Mouse (Mus musculus) heart, postnatal 36 days (tissue): Measurements from ENCODE around the gene Idua. TPM values are rescaled to one million over a fixed set of nuclear protein-coding genes. Genes with fewer than 3 reads are reported as not detected.

ENCODE experiments used
- DNase-seq, 2 experiments: peaks; one replicate each; pipeline ENCODE4 v3.0.0; 2021 to 2022
- intact Hi-C: fragments of 180-260 bp; cut with DNase I; formaldehyde crosslinking; loops from one replicate; pipeline ENCODE4 v1.15.1; 2025
- total RNA-seq, 2 experiments: library from RNA; stranded (reverse); gene quantifications; 2 replicates each; pipeline ENCODE4 v1.2.3; 2021

The Idua gene
- total RNA-seq, 2 experiments from 2014 or later: 21.6 to 21.8 TPM

DNA sequence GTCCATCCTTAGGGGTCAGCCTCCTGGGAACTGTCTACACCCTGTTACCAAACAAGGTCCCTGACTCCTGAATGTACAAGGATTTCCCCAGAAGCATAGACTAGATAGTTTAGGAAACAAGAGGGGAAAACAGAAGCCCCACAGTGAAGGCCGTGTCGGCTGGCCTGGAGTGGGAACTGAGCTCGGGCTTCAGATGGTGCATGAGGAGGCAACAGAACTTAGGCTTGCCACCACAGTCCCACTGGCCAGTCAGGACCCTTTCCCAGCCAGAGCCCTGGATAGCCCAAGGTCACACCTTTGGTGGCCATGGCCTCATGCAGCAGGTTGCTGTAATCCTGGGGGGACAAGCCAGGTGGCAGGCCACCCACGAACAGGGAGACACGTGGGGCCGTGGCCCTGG is 6.8 kb upstream of the Idua start:
- intact Hi-C loops: loop anchor here (2.0 kb wide), 1 partner anchor 227 kb away; no protein-coding TSS in a partner anchor
- no peak for DNase-seq

DNA sequence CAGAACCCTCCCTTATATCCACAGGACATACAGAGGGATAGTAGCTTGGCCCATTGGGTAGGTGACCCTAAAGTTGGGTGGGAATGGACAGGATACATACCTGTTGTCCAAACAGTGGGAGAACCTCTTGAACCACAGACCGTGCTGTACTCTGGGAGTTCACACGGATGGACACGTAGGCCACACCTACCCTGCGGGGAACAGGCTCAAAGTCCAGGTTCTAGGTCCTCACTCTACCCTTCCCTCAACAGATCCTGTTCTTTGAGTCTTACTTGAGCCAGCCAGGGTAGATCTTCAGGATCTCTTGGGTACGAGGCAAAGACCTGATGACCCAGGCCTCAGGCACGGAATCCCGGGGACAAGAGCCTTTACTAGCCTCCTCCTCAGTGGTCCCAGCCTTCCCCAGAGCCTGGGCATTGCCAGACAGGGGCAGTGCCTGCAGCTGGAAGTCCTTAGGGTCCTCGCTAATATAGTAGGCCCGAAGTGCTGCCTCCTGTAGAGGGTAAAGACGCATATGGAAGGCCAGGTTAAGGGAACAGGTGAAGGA is 5.6 kb upstream of the Idua start:
- intact Hi-C loops: no loop called here
- no peak for DNase-seq

DNA sequence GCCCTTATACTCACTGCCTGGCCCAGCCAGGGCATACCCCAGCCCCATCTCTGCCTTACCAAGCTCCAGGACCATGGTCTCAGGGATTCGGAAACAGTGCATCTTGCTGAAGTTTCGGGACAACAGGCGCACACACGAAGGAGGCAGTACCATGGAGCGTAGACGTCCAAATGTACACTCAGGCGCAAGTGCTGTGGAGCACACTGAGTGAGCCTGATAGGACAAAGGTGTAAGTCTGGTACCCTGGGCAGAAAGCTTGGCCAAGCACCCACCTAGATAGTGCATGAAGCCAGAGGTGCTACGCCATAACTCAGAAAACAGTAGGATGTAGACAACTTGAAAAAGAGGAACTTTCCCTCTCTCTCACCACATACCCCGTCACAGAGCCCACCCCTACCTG is 4.8 kb upstream of the Idua start:
- DNase-seq: no peak
- intact Hi-C loops: no loop called here

DNA sequence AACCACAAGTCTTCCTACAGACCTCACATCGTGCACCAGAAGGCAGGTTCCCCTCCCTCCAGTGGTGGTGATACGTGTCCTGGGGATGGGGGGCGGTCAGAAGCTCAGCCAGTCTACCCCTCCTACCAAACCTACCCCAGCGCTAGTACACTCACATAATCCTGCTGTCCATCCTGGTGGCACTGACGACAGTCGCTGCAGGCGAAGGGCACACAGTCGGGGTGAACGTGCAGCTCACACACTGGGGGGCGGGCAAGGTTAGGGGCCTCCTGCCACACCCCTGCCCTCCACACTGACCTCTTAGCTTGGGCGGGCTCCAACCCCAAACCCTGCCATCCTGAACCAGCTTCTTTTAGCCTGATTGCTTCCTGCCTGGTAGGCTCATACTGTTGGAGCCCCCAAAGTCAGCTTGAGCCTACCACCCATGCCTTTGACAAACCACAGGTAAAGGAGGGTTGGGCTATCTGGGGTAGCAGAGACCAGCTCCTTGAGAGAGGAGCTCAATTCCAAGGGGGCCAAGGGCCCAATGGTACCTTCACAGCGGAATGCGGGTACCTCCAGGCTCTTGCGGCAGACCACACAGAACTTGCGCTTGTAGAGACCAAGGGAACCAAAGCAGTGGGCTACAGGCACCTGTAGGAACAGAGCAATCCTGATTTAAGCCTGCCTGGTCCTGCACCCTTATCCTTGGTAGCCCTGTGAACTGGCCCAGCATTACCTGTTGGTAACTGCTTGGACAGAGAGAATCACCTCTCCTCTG is 4.1 kb upstream of the Idua start:
- DNase-seq: no peak
- intact Hi-C loops: no loop called here

DNA sequence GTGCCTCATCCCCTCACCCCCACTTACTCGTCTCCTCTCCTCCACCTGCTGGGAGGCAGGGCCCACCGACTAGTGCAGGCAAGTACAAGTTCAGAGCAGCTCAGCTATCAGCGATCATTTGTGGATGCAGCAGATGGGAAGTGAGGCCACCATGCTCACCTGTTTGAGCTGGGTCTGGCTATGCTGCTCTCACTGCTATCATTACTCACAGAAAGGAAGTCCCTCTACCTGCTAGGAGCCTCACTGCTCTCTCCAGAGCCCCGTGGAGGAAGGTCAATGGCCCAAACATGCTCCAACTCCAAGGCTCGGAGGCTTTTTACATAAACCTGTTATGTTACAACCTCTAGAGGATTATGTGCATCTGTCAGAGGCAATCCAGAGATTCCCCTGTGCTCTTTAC is 2.7 kb upstream of the Idua start:
- intact Hi-C loops: no loop called here
- no peak for DNase-seq

DNA sequence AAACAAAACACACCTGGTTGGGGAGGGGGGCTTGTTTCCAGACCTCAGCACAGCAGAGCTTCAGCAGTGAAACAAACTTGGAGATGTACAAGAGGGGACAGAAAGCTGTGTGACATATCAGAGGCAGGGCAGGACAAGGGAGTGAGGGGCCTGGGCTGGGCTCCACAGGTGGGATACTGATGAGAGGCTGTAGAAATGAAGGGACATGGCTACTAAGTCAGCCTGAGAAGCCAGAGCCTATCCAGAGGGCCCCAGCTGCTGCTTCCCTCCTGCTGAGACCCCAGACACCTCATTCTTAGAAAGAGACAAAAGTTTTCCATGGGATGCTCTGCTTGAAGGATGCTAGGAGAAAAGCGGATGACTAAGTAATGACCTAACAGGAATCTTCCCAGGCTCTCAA is 1.5 kb upstream of the Idua start:
- DNase-seq: no peak
- intact Hi-C loops: no loop called here

DNA sequence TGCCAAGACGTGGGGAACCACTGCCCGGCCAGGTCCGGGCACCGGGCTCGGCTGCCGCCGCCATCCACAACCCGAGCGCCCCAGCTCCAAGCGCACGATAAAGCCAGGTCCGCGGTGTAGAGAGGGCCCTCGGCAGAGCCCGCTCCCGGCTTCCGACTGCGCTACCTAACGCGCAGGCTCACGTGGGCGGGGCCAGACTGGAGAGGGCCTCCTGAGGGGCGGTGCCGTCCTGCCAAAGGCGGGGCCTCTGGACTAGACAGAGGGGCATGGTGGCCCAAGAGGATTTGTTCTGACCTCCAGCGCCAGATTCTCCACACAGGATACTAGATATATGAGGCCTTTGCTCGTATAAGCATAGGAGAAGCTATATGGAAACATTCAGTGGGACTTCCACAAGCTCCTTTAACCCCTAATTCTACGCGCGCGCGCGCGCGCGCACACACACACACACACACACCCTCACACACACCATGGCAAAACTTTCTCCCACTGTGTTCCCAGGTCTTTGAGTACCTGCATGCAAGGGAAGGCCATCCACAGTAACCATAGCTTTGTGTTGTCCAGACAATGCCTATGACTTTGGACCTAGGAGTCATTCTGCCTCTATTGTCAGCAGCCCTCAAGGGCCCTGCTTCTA is 619 bp downstream of the Idua start:
- intact Hi-C loops: loop anchor here (10.0 kb wide), 2 partner anchors 526 to 596 kb away; partner anchors contain the start of genes Ccdc18, Mtf2 and Tmed5
- peak; percentile 92 to 94 for DNase-seq

DNA sequence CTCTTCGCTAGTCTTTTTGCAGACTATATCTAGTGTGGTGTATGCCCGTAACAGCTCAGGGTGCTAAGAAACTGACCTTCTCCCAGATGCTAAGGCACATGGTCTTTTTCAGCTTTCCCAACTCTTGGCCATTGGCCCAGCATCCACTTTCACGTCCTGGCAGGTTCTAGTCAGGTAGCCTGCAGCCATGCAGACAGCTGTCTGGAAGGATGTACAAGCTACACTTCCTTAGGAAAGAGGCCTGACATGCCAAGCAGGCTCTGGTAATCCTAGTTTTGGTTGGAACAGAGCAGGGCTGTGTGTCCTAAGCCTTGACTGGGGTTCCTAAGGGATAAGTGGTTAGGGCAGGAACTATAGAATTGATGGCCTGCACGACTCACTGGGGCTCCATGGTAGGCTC is 2.6 kb downstream of the Idua start:
- DNase-seq: no peak
- intact Hi-C loops: loop anchor here (10.0 kb wide), 2 partner anchors 528 to 598 kb away; partner anchors contain the start of genes Ccdc18, Mtf2 and Tmed5

DNA sequence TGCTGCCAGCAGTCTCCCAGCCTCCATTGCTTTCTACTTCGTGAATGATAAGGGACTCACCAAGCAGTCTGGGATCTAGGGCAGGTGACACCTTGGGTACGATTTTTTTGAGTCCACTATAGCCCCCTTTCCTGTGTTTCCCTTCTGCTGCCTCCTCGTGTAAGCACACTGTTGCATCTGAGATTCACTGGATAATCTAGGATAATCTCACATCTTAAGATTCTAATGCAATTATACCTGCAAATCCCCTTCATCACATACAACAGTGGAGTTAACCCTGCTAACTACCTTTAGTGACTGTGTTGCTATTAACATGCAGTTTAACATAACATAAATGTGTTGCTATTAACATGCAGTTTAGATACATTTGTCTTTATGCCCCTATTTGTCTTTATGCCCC is 4.9 kb downstream of the Idua start:
- intact Hi-C loops: loop anchor here (5.0 to 10.0 kb wide), 3 partner anchors 398 to 600 kb away; partner anchors contain the start of genes Ccdc18, Dr1, Mtf2 and Tmed5
- no peak for DNase-seq

DNA sequence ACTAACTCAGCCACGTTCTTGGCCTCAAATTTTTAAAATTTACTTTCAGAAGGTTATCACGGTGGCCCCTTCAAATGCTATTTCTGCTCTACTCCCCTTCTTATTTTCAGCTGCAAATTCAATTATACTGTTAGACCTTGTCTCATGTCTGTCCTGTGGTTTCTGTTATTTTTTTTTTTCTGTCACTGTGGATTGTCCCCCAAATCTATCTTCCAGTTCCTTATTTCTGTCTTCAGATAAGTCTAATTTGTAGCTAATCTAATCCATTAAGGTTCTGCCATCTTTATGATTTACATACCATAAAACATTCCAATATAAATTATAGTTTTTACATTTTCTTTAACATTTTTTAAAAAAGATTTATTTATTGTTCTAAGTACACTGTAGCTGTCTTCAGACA is 7.2 kb downstream of the Idua start:
- intact Hi-C loops: loop anchor here (5.0 to 10.0 kb wide), 3 partner anchors 400 to 603 kb away; partner anchors contain the start of genes Ccdc18, Dr1, Mtf2 and Tmed5
- DNase-seq: no peak

DNA sequence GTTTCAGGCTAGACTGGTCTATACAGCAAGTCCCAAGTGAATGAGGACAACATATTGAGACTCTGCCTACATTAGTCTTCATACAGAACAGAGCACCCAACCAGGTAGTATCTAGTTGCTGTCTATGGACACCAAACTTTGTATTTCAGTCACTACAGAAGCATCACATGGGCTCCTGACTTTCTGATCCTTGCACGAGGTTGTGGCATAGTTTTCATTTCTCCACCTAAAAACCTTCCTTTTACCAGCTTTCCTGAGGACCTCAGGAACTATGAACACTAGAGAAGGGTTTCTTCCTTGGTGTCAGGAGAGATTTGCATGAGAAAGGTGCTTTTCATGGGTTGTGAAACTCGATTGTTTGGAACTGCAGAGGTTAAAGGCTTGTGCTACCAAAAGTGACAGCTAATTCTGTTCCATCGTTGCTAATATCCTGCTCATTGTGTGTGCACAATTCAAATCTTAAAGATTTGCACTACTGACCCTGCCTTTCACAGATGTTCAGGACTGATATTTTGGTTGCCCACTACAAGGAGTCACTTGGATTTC is 8.3 kb downstream of the Idua start:
- no peak for DNase-seq
- intact Hi-C loops: loop anchor here (2.0 to 10.0 kb wide), 4 partner anchors 40 to 604 kb away; partner anchors contain the start of genes Ccdc18, Dr1, Gak and Mtf2

DNA sequence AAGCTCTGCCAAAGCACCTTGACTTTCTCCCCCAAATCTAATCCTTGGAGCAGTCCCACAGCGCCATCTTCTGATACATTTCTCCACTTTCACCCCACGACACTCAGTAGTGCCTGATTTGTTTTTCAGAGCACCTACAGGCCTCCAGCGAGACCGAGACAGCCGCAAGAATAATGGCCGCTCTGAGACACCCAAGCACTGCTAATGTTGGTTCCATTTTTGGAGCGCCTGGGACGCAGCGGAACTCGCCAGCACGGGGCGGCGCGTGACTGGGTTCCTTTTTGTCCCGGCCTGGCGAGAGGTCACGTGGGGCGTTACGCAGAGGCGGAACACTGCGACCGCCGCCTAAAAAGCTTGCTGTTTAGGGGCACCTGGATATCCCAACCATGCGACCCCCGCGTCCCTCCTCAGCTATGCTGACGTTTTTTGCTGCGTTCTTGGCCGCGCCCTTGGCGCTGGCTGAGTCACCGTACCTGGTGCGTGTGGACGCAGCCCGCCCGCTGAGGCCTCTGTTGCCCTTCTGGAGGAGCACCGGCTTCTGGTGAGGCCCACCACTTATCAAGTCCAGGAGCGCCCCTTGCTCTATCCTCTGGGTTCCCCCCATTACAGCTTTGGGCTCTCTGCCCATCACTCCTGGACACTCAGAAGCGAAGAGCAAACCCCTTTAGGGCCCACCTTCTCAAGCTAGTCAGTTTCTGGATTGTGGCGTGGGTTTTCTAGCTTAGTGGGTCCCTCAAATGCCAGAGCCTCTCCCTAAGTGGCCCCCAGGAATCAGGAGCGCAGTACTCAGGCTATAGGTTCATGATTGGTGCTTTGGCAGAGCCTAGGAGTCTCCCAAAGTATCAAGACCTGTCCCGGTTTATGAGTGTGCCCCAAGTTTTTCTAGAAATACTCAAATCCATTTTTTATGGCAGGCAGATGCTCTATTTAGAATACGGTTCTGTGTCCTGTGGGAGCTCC is 9.1 kb downstream of the Idua start, which contains the start of gene Dgkq:
Gene Dgkq, minus strand, starts transcription at position 696 of the 960 bp plus-strand sequence.
- peak; percentile 91 to 93 for DNase-seq
- intact Hi-C loops: loop anchor here (2.0 to 10.0 kb wide), 4 partner anchors 40 to 604 kb away; partner anchors contain the start of genes Ccdc18, Dr1, Gak and Mtf2

DNA sequence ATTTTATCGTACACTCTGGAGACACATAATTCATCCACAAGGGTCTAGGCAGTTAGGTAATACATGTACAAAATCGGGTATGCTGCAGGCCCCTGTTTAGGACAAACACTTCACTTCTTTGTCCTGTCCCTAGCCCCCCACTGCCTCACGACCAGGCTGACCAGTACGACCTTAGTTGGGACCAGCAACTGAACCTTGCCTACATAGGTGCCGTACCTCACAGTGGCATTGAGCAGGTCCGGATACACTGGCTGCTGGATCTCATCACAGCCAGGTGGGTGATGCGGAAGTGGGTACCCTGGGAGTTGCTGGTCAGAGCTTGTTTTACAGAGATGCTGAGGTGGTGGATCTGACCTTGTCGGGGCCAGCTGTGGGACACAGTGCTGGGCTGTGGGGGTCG is 9.9 kb downstream of the Idua start:
- DNase-seq: no peak
- intact Hi-C loops: loop anchor here (2.0 to 10.0 kb wide), 5 partner anchors 41 to 605 kb away; partner anchors contain the start of genes Ccdc18, Dr1, Gak and Mtf2

DNA sequence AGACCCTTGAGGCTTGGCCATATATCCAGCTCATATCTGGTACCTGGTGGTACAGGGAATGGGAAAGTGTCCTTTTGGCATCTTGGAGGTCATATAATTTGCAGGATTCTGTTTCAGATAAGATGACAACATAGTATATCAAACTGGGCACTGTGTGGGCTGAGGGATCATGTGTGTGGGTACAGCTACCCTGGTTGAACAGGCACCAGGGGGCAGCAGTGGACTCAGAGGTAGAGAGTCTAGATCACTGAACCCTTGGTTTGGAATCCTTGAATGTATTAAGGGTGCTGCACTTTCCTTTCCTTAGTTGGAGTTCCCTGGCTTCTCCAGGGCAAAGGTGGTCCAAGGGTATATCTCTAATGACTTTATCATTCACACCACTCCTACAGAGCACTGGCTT is 10.7 kb downstream of the Idua start:
- peak in 1 of 2 experiments; percentile 46 for DNase-seq

DNA sequence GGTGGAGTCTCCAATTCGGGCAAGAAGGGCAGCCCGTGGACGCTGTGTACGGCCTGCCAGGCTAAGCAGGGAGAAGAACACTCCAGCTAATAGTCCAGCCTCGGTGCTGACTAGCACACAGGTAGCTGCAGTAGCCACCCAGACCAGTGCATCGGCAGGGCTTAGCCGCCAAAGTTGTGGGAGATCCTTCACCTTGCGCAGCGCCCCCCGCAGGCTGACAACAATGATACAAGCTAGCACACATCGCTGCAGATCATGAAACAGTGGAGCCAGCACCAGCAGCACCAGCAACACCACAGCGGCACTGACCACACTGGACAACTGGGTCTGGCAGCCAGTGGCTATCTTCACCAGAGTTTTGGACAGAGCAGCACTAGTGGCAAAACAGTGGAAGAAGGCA is 11.6 kb downstream of the Idua start:
- DNase-seq: no peak
- intact Hi-C loops: loop anchor here (5.0 kb wide), 1 partner anchor 56 kb away; no protein-coding TSS in a partner anchor

More for the DNA sequence above, 10.7 kb downstream of the Idua start:
- intact Hi-C loops: loop anchor here (5.0 kb wide), 1 partner anchor 57 kb away; no protein-coding TSS in a partner anchor

DNA sequence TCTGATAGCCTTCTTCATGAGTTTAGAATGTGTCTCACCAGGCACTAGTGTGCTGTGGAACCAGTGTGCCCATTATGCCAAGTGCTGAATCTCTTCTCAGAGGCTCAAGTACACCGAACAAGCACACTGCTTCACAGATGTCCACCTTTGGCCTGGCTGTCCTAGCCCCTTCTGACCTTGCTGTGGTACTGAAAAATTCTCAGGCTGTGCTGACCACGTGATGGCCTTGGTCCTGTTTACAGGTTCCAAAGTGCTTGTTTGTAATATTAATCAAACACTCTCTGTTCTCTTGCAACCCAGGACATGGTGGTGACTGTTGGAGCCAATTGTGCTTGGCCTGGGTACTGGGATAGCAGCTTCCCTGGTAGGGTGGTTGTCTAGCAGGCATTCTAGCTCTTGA is 14.5 kb downstream of the Idua start:
- DNase-seq: no peak
- intact Hi-C loops: loop anchor here (5.0 kb wide), 1 partner anchor 53 kb away; no protein-coding TSS in a partner anchor

DNA sequence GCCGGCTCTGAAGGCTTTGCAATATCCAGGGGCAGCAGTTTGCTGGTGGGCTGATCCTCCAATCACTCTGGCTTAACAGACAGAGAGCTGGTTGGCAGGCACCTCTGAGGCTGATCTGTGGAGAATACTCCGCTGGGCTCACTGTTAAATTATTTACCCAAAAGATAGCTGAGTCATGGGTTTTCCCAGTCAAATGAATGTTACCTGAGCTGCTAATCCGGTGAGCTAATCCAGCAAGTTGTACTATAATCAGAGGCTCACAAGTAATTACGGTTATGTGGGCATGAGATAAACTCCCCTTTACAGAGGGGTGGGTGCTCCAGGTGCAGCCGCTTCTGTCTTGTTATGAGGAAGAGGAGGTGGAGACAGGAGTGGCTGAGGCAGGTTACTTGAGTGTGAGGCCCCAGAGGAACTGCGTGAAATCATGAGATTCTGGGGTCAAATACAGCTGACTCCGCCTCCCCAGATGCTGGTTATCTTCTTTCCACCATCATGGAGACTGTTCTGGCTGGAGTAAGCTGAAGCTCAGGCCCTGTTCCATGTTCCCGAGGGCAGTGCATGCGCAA is 15.2 kb downstream of the Idua start, which contains the start of gene Slc26a1:
Gene Slc26a1, minus strand, starts transcription at position 319 of the 566 bp plus-strand sequence.
- no peak for DNase-seq
- intact Hi-C loops: no loop called here

DNA sequence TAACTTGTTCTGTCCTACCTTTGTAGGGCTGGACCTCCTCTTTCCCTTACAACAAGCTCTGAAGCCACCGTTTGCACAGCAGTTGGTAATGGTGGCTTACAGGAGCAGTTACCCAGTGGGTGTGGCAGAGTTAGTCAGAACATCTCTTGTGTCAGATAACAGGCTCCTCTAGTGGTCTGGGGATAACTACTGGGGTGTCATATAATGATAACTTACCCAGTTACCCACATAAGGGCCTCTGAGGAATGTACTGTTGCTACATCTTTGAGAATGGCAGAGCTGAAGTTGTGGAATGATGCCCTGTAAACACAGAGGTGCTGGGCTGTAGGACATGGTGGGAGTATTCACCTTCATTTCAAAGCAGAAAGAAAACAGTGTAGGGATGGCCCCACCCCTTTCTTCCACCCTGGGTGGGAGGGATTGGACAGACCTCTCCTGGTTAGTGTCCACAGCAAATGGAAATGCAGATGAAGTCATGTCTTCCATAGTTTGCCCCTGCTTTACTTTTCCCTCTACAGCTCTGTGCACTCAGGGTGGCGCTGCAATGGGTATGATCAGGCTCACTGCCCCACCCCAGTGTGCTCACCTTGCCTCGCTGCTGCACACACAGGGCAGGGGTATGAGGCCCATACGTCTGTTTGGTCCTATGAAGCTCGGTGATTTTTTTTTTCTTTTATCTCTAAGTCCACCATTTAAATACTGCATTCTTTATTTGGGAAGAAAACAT is 16.8 kb downstream of the Idua start:
- intact Hi-C loops: no loop called here
- no peak for DNase-seq
